Mouse (Mus musculus) embryonic facial prominence, embryonic 12.5 days (tissue): ENCODE results near the gene Exosc3. TPM values are rescaled to one million over a fixed set of nuclear protein-coding genes. Genes with fewer than 3 reads are reported as not detected.

Experiments used
- ATAC-seq: fragments of 200-750 bp; cut with Nextera tagmentation; 2 replicates; pipeline ENCODE4 v1.8.0; 2017; ENCODE audit not compliant: insufficient number of reproducible peaks, insufficient read depth, low FRiP score, low TSS enrichment
- H3K27ac ChIP-seq: fragments of 300-500 bp; sonication (generic); 2 replicates; pipeline ENCODE4 v1.5.1; 2016; ENCODE audit warnings: mild to moderate bottlenecking
- H3K27me3 ChIP-seq: fragments of 300-500 bp; sonication (generic); 2 replicates; pipeline ENCODE4 v1.6.1; 2016; ENCODE audit warnings: mild to moderate bottlenecking, moderate library complexity
- H3K36me3 ChIP-seq: fragments of 300-500 bp; sonication (generic); 2 replicates; pipeline ENCODE4 v1.6.1; 2016; ENCODE audit warnings: mild to moderate bottlenecking
- H3K4me1 ChIP-seq: fragments of 300-500 bp; sonication (generic); 2 replicates; pipeline ENCODE4 v1.6.1; 2016
- H3K4me2 ChIP-seq: fragments of 300-500 bp; sonication (generic); replicated peaks from 2 replicates; pipeline ENCODE4 v1.6.1; 2016; ENCODE audit warnings: mild to moderate bottlenecking, moderate library complexity
- H3K4me3 ChIP-seq: fragments of 300-500 bp; sonication (generic); 2 replicates; pipeline ENCODE4 v1.5.1; 2016; ENCODE audit warnings: mild to moderate bottlenecking
- H3K9ac ChIP-seq: fragments of 300-500 bp; sonication (generic); 2 replicates; pipeline ENCODE4 v1.6.1; 2016; ENCODE audit warnings: mild to moderate bottlenecking, moderate library complexity
- H3K9me3 ChIP-seq: fragments of 300-500 bp; sonication (generic); 2 replicates; pipeline ENCODE4 v1.6.1; 2016; ENCODE audit warnings: mild to moderate bottlenecking, moderate library complexity
- WGBS: fragments of 180-500 bp; shearing (Covaris S2); methylation state at CpG from one replicate; pipeline ENCODE4 v1.1.7; 2016; 5-methylcytosine and 5-hydroxymethylcytosine counted together
- polyA plus RNA-seq: library from polyadenylated mRNA; unstranded; fragments of >200 nt; fragmentation: Nextera tagmentation; extraction: Ambion mirVana; gene quantifications from 2 replicates; pipeline ENCODE4 v1.2.1, GENCODE M21; 2016

The Exosc3 gene
- polyA plus RNA-seq, 1 experiment from 2014 or later, result 83.8 TPM

GRCm38 (mm10) chr4:45332466-45332865 lies 10.1 kb downstream of the Exosc3 start:
- Histone ChIP-seq H3K9me3 (no peaks in the 10 kb centered on the region), H3K36me3 (no peaks in the 10 kb centered on the region), H3K4me2 (no peak overlapping the region), H3K27me3 (peaks cover 3% of the 10 kb centered on the region; the same call in 1 of the 2 replicates), H3K9ac (no peak overlapping the region), H3K4me3 (no peak overlapping the region), H3K27ac (no peak overlapping the region), H3K4me1 (no peaks in the 10 kb centered on the region)
- no peak for ATAC-seq
- 62% methylated on average over 3 of the region's 3 CpGs for WGBS

DNA sequence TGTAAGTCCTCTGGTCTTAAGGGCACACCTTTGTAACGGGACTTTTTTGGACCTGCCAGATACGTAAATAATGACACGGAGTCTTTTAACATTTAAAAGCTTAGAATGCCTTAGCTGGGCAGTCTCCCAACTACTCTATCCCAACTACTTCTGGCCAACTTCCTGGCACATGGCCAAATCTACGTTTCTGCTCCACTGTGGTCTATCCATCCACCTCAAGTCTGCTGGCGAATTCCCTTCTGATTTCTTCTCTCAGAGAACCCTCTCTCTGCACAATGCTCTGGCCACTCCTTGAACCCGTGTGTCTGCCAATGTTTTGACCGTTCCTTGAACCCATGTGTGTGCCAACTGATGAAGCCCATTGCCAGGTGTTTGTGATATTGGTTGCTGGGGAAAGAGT lies 11.4 kb downstream of the Exosc3 start:
- H3K4me1 ChIP-seq, result no peaks in the 10 kb centered on the region
- H3K36me3 ChIP-seq, result no peaks in the 10 kb centered on the region
- no peaks in the 10 kb centered on the region for H3K9me3 ChIP-seq
- H3K27me3 ChIP-seq, result peaks cover 3% of the 10 kb centered on the region; the same call in 1 of the 2 replicates
- no peak for ATAC-seq
- H3K4me2 ChIP-seq, result no peak overlapping the region
- H3K4me3 ChIP-seq, result no peak overlapping the region
- no peak overlapping the region for H3K9ac ChIP-seq
- H3K27ac ChIP-seq, result no peak overlapping the region
- WGBS, result 82% methylated on average over 7 of the region's 7 CpGs

DNA sequence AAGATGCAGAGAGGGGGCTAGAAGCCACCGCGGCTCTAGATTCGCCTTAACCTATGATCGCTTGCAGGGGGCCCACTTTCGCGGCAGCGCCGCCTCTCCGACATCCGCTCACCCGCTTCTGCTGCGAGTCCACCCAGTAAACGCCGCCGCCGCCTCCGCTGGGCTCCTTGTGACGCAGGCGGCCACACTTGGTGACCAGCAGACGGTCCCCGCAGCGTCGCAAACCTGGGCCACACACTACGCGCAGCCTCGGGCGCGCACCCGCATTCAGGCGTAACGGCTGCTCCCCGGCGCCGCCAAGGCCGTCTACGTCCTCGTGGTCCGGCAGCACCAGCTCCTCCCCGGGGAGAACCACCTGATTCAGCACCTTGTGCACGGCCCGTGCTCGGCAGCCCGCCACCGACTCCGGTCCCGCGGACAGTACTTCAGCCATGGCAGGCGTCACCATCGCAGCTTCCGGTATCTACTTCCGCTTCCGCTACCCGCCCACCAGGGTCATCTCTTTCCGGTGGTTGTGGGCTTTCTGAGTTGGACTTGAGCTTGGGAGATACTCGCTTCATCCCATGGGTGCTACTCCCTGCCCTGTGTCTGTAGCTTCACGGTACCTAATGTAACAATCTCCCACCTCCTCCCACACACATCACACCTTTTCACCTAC lies 22.2 kb downstream of the Exosc3 start:
- peak; percentile 60; the same call in 1 of the 2 replicates for ATAC-seq
- Histone ChIP-seq H3K4me3 (peak overlapping the region; percentile 93), H3K27ac (peak overlapping the region; percentile 61; the same call in 1 of the 2 replicates), H3K4me2 (peak overlapping the region; percentile 68), H3K9ac (peak overlapping the region; percentile 89), H3K9me3 (no peaks in the 10 kb centered on the region), H3K36me3 (peaks cover 26% of the 10 kb centered on the region), H3K4me1 (peaks cover 9% of the 10 kb centered on the region), H3K27me3 (peaks cover 16% of the 10 kb centered on the region)
- WGBS, result under 1% methylated on average over 50 of the region's 56 CpGs

DNA sequence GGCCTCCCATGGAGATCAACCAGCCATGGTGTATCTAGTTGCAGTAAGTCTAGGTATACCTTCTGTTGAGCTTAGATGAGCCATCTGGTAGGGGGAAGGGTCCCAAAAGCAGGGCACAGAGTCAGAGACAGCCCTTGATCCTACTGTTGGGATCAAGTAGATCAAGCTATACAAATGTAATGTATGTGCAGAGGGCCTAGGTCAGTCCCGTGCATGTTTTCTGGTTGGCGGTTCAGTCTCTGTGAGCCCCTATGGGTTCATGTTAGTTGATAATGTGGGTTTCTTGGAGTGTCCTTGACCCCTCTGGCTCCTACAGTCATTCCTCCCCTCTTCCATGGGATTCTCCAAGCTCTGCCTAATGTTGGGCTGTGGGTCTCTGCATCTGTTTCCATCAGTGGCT lies 31.5 kb downstream of the Exosc3 start:
- H3K4me2 ChIP-seq, result no peak overlapping the region
- H3K27me3 ChIP-seq, result no peaks in the 10 kb centered on the region
- H3K27ac ChIP-seq, result no peak overlapping the region
- no peak overlapping the region for H3K9ac ChIP-seq
- H3K9me3 ChIP-seq, result no peaks in the 10 kb centered on the region
- WGBS, result 93% methylated on average over 2 of the region's 2 CpGs
- peaks cover 44% of the 10 kb centered on the region for H3K36me3 ChIP-seq
- no peak overlapping the region for H3K4me3 ChIP-seq
- no peaks in the 10 kb centered on the region for H3K4me1 ChIP-seq
- ATAC-seq, result no peak

GRCm38 (mm10) chr4:45308606-45309005 lies 33.9 kb downstream of the Exosc3 start:
- H3K4me3 ChIP-seq, result no peak overlapping the region
- H3K9me3 ChIP-seq, result no peaks in the 10 kb centered on the region
- peaks cover 42% of the 10 kb centered on the region for H3K36me3 ChIP-seq
- H3K27me3 ChIP-seq, result no peaks in the 10 kb centered on the region
- H3K9ac ChIP-seq, result no peak overlapping the region
- H3K4me1 ChIP-seq, result no peaks in the 10 kb centered on the region
- H3K27ac ChIP-seq, result no peak overlapping the region
- 89% methylated on average over 6 of the region's 6 CpGs for WGBS
- no peak overlapping the region for H3K4me2 ChIP-seq
- ATAC-seq, result no peak

DNA sequence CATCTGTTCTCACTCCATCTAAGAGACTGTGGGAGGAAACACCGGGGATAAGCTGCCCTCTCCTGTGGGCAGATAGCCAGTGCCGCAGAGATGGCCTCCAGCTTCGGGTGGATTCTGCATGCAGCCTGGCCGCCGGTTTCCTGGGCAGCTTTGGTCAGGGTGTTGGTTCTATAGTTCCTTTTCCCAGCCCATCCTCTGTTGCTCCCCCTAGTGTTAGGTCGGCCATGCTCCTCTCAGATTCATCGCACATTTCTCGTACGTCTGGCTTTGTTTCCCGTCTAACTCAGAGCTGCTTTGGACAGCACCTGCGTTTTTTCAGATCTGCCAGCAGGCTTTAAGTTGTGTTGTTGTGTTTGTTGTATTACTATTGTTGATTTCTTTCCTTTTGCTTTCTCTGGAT lies 34.5 kb downstream of the Exosc3 start:
- Histone ChIP-seq H3K4me3 (no peak overlapping the region), H3K9me3 (no peaks in the 10 kb centered on the region), H3K36me3 (peaks cover 43% of the 10 kb centered on the region), H3K9ac (no peak overlapping the region), H3K27ac (no peak overlapping the region), H3K27me3 (no peaks in the 10 kb centered on the region), H3K4me1 (no peaks in the 10 kb centered on the region), H3K4me2 (no peak overlapping the region)
- ATAC-seq, result no peak
- WGBS, result 43% methylated on average over 11 of the region's 11 CpGs

DNA sequence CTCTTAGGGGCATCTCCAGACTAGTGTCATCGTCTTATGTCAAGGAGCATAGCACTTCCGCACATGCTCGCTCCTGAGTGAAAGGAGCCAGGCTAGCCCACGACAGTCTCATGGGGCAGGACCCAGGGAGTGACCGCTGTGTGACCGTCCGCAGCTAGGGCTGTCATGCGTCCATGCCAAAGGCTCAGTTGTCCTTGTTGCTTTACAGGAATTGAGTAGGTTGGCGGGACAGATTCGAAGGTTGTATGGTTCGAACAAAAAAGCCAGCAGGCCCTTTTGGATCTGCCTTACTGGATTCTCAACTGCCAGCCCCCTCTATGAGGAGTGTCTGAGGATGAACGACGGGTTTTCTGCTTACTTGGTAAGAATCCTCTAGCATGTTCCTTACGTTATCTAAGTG lies 37.0 kb downstream of the Exosc3 start:
- no peak overlapping the region for H3K9ac ChIP-seq
- no peak overlapping the region for H3K4me2 ChIP-seq
- no peaks in the 10 kb centered on the region for H3K9me3 ChIP-seq
- no peak overlapping the region for H3K4me3 ChIP-seq
- no peak overlapping the region for H3K27ac ChIP-seq
- no peaks in the 10 kb centered on the region for H3K27me3 ChIP-seq
- ATAC-seq, result no peak
- peaks cover 63% of the 10 kb centered on the region for H3K36me3 ChIP-seq
- 97% methylated on average over 14 of the region's 14 CpGs for WGBS
- H3K4me1 ChIP-seq, result no peaks in the 10 kb centered on the region

GRCm38 (mm10) chr4:45296662-45297564 lies 45.6 kb downstream of the Exosc3 start, which contains the start of gene Trmt10b:
Trmt10b (plus strand) TSS chr4:45297127.
- WGBS, result 21% methylated on average over 27 of the region's 27 CpGs
- no peak within 1 kb of the TSS for H3K27ac ChIP-seq
- 0 out of 2 replicates have a peak, but pooled peaks have one; percentile 74 for ATAC-seq

DNA sequence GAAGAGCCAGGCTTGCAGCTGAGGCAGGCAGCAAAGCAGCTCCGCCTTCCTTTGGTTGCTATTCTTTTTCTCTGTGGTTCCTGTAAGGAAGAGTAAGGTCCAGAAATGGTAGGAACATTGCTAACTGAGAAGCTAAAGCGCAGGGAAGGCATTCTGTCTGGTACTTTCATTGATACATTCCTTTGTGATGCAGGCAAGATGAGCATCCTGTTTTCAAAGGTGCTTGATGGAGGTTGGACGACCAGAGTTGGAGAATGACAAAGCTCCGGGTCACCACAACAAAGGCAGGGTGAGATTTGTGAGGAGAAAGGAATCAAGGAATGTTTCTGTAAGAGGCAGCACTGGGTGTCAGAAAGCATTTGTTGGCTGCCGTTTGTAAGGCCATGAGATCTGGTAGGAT lies 54.6 kb downstream of the Exosc3 start:
- Histone ChIP-seq H3K27me3 (no peaks in the 10 kb centered on the region), H3K9me3 (no peaks in the 10 kb centered on the region), H3K4me2 (no peak overlapping the region), H3K36me3 (no peaks in the 10 kb centered on the region), H3K4me3 (no peak overlapping the region), H3K4me1 (no peaks in the 10 kb centered on the region), H3K9ac (no peak overlapping the region), H3K27ac (no peak overlapping the region)
- WGBS, result 84% methylated on average over 5 of the region's 5 CpGs
- ATAC-seq, result no peak

More at GRCm38 (mm10) chr4:45296662-45297564, 45.6 kb downstream of the Exosc3 start, which contains the start of gene Trmt10b:
- peaks cover 6% of the 10 kb centered on the region; the same call in 1 of the 2 replicates for H3K4me1 ChIP-seq
- peak within 1 kb of the TSS; percentile 61 for H3K4me2 ChIP-seq
- peak within 1 kb of the TSS; percentile 80 for H3K4me3 ChIP-seq
- H3K9me3 ChIP-seq, result no peaks in the 10 kb centered on the region
- H3K27me3 ChIP-seq, result no peaks in the 10 kb centered on the region
- peaks cover 9% of the 10 kb centered on the region; the same call in 1 of the 2 replicates for H3K36me3 ChIP-seq
- peak within 1 kb of the TSS; percentile 65 for H3K9ac ChIP-seq

- Histone ChIP-seq H3K27me3 (peaks cover 3% of the 10 kb centered on the region; the same call in 1 of the 2 replicates), H3K9me3 (no peaks in the 10 kb centered on the region), H3K9ac (no peak overlapping the region), H3K27ac (no peak overlapping the region), H3K36me3 (no peaks in the 10 kb centered on the region), H3K4me2 (no peak overlapping the region), H3K4me3 (no peak overlapping the region), H3K4me1 (no peaks in the 10 kb centered on the region)
- WGBS, result 46% methylated on average over 3 of the region's 3 CpGs
- ATAC-seq, result no peak
Observed at GRCm38 (mm10) chr4:45286318-45286717, 56.2 kb downstream of the Exosc3 start.

DNA sequence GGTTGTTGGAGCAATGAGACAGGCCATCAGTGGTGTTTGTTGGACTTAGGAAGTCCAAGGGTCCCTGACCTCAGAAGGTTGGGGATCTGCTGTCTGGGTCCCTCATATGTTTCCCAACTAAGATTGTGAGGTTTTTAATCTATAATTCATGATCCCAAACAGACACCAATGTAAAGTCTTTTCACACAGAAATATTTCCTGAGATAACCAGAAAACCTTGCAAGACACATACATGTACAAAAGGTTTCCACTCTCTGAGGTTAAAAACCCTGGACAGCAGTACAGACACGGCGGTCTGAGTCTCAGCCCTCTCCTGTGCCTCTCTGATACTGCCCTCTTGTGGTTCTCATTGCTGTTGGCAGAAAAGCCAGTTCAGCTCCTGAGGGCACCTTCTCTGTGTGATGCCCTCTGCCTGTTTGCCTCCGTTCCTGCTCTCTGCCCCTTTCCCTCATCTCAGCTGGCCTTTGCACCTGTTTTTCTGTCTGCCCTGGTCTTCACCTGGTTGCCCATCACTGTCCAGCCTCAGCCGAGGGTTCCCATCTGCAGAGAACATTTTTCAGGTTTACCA lies 62.5 kb downstream of the Exosc3 start:
- ATAC-seq, result no peak
- Histone ChIP-seq H3K4me3 (no peak overlapping the region), H3K27me3 (peaks cover 4% of the 10 kb centered on the region; the same call in 1 of the 2 replicates), H3K36me3 (no peaks in the 10 kb centered on the region), H3K4me1 (no peaks in the 10 kb centered on the region), H3K27ac (no peak overlapping the region), H3K9ac (no peak overlapping the region), H3K4me2 (no peak overlapping the region), H3K9me3 (no peaks in the 10 kb centered on the region)
- WGBS, result 24% methylated on average over 4 of the region's 4 CpGs
